Comparison of ENCODE assay signal across 7 mouse cellular contexts in the genomic region with DNA sequence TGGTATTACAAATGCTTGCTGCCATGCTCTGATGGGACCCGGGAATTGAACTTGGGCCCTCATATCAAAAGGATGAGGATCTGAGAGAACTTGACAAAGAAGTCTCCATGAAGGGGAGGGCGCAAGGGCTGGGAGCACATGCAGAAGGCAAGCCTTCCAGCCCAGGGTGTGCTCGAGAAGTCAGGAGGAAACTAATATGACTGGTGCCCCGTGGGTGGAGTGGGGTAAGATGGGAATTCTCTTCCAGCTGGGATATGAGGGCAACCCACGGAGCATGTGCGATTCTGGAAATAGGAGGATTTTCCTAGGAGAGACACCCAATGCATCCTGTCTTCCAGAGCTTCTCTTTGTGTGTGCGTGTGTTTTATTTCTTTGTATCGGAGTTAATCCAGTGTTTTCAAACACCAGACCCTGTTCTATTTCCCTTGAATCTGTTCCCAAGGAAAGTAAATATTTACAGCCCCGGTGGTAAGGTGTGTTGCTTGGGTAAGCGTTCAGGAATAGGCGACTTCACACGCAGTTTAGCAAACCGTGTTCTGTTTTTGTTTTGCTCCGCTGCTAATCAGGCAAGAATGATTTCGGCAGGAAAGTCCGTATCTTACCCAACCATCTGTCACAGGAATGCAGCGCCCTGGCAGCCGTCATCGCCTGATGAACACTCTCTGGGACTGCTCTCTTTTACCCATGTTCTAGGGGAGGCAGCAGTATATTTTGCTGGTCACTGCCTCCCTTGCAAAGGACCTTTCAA. TPM values are rescaled to one million over a fixed set of nuclear protein-coding genes. Genes with fewer than 3 reads are reported as not detected.
DNase-seq lines count a peak whose midpoint lies in the region; ATAC-seq and TF ChIP-seq lines count a peak whose summit lies in the region.

No protein-coding gene starts in this region.

- H3K9me3 ChIP-seq in liver, embryonic 16.5 days (replicated peaks; ENCODE audit: control insufficient read depth, low read length), result no peaks in the 10 kb centered on the region

- peaks cover 29% of the 10 kb centered on the region for H3K4me1 ChIP-seq in liver, embryonic 16.5 days (ENCODE audit: control insufficient read depth, low read depth, low read length)

- H3K4me2 ChIP-seq in liver, embryonic 16.5 days (ENCODE audit: low read depth, low read length), result peak overlapping the region; percentile 64

- no peak for TF ChIP-seq CTCF in Patski (IDR thresholded peaks at IDR 0.05)

- peak; percentile 61 for ATAC-seq in Patski
- ATAC-seq in erythroid progenitor cell, adult 5-6 weeks (replicated peaks; ENCODE audit: low FRiP score, poor library complexity, severe bottlenecking), result peak; percentile 89
- peak; percentile 91 for ATAC-seq in liver, embryonic 16.5 days (ENCODE audit: low read depth)

- H3K27ac ChIP-seq in liver, embryonic 16.5 days (ENCODE audit: low read length), result peak overlapping the region; percentile 95

- 20% methylated on average over 19 of the region's 19 CpGs for whole genome bisulfite sequencing in liver, embryonic 16.5 days (ENCODE audit: insufficient replicate concordance)

- H3K9ac ChIP-seq in liver, embryonic 16.5 days (ENCODE audit: low read depth, low read length), result peak overlapping the region; percentile 55

- 0 out of 2 replicates have a peak overlapping the region, but pooled peaks have one; percentile 21 for H3K4me3 ChIP-seq in liver, embryonic 16.5 days (ENCODE audit: low read depth, low read length)

- in situ Hi-C loops in Patski (cut with MboI; ENCODE audit: low pct_unique_long_range_greater_than_20kb), result no loop called here

- CTCF ChIA-PET in Patski (lab: Charles Lee), result interaction anchor here (0.9 kb wide), 1 partner anchor 12 kb away, joined by 3 read pairs; no protein-coding TSS in a partner anchor

- no peaks in the 10 kb centered on the region for H3K36me3 ChIP-seq in liver, embryonic 16.5 days (ENCODE audit: control insufficient read depth, insufficient read depth)

- peak; percentile 79 for DNase-seq in Patski (ENCODE audit: low read depth, low spot score)
- peak; percentile 86 for DNase-seq in c-Kit-positive CD71-positive TER-119-positive erythroid progenitor cells, embryonic 14.5 days (ENCODE audit: low spot score)
- DNase-seq in kidney, adult 8-10 months, result peak; percentile 19 to 29
- peak; percentile 29 to 54 for DNase-seq in spleen, postnatal 10 days (ENCODE audit: low spot score in 2 of 2)
- no peak for DNase-seq in left cerebral cortex, postnatal 14 days (ENCODE audit: low spot score in 2 of 2)

- POLR2A ChIA-PET in Patski (lab: Charles Lee), result interaction anchor here (0.7 to 1.0 kb wide), 4 partner anchors 9 to 60 kb away, joined by 3 to 6 read pairs (median 4); no protein-coding TSS in a partner anchor

- no peaks in the 10 kb centered on the region for H3K27me3 ChIP-seq in Patski
- H3K27me3 ChIP-seq in liver, embryonic 16.5 days (ENCODE audit: control insufficient read depth, insufficient read depth, low read depth, low read length), result no peaks in the 10 kb centered on the region

- intact Hi-C loops in left cerebral cortex, postnatal 14 days (cut with DNase I), result no loop called here

RNA-seq across cellular contexts. Expression of a gene that starts 28.4 kb away (rescaled TPM):
- 56.8 TPM for polyA plus RNA-seq in Patski (2021)
- total RNA-seq in erythroid progenitor cell, adult 5-6 weeks (2015; ENCODE audit: low replicate concordance), result under 0.01 and 0.36 TPM in 2 replicates
- 0.13 TPM in 1 of 2 replicates, not detected in the other for total RNA-seq in erythroid progenitor cell, adult 5-6 weeks (2017; ENCODE audit: low replicate concordance)
- 0.26 and 0.38 TPM in 2 replicates for polyA plus RNA-seq in liver, embryonic 16.5 days (2015; fragmentation: Nextera tagmentation; extraction: Ambion mirVana)
- 10 to 100 TPM; 10.3 to 11.5 TPM for total RNA-seq in left cerebral cortex, postnatal 14 days (2021)

Comparison
In these comparisons a context has a peak if more than half of its experiments do, and no peak if none do; other contexts are left out.
1. DNase-seq: peak in Patski (single experiment), c-Kit-positive CD71-positive TER-119-positive erythroid progenitor cells, embryonic 14.5 days (single experiment), kidney, adult 8-10 months (2 of 2) and spleen, postnatal 10 days (2 of 2); none in left cerebral cortex, postnatal 14 days (0 of 2).
2. RNA of a gene that starts 28.4 kb away (total RNA-seq): 10.3 to 11.5 TPM in left cerebral cortex, postnatal 14 days; under 0.01 to 0.36 TPM in erythroid progenitor cell, adult 5-6 weeks; every median in the first group is over 4 times any median in the second.
3. Peak in every context shown above with its lines, with median percentiles within 50 percentile points of each other: ATAC-seq.